Mouse (Mus musculus) cerebellum, adult (tissue): ENCODE measurements around the gene Frmd8.

Source experiments
- ATAC-seq: cut with Nextera tagmentation; 2 replicates; pipeline ENCODE4 v1.9.2; 2017; ENCODE audit warnings: mild to moderate bottlenecking, moderate library complexity, mixed read lengths; ENCODE audit not compliant: insufficient number of reproducible peaks, low FRiP score, low TSS enrichment

Frmd8 gene

GRCm38 (mm10) chr19:5874969-5875480 lies at the start of gene Frmd8:
Gene Frmd8, minus strand, starts transcription at chr19:5875274.
- peak; percentile 84; the same call in 1 of the 2 replicates for ATAC-seq

- ATAC-seq: peak; percentile 85; the same call in 1 of the 2 replicates
These were observed 49.6 kb upstream of the Frmd8 start, which contains the start of gene Cdc42ep2 for GRCm38 (mm10) chr19:5924713-5925093. Gene Cdc42ep2, minus strand, starts transcription at chr19:5924816.

- peak; percentile 72; the same call in 1 of the 2 replicates for ATAC-seq
These were observed 49.1 kb upstream of the Frmd8 start for GRCm38 (mm10) chr19:5923990-5924712.

GRCm38 (mm10) chr19:5922963-5923362 lies 47.9 kb upstream of the Frmd8 start:
- ATAC-seq: no peak

GRCm38 (mm10) chr19:5922119-5922942 lies 47.3 kb upstream of the Frmd8 start:
- ATAC-seq: no peak

- no peak for ATAC-seq
These were observed 46.6 kb upstream of the Frmd8 start for GRCm38 (mm10) chr19:5921715-5922114.

- no peak for ATAC-seq
These were observed 38.1 kb upstream of the Frmd8 start, which contains the start of gene Dpf2 for GRCm38 (mm10) chr19:5913007-5913719. Gene Dpf2, minus strand, starts transcription at chr19:5913010.

- ATAC-seq: peak; percentile 94
These were observed 37.3 kb upstream of the Frmd8 start for GRCm38 (mm10) chr19:5912103-5913006.

- no peak for ATAC-seq
These were observed 36.5 kb upstream of the Frmd8 start for GRCm38 (mm10) chr19:5911430-5912102.

GRCm38 (mm10) chr19:5910221-5910620 lies 35.1 kb upstream of the Frmd8 start:
- ATAC-seq: no peak

GRCm38 (mm10) chr19:5907275-5907674 lies 32.2 kb upstream of the Frmd8 start:
- no peak for ATAC-seq

GRCm38 (mm10) chr19:5894002-5894678 lies 19.1 kb upstream of the Frmd8 start, which contains the start of gene Tigd3:
Gene Tigd3, minus strand, starts transcription at chr19:5894149.
- peak; percentile 92 for ATAC-seq

GRCm38 (mm10) chr19:5893282-5894001 lies 18.4 kb upstream of the Frmd8 start:
- no peak; the same call in 1 of the 2 replicates for ATAC-seq

- no peak for ATAC-seq
These were observed 17.7 kb upstream of the Frmd8 start for GRCm38 (mm10) chr19:5892735-5893134.

GRCm38 (mm10) chr19:5892262-5892661 lies 17.2 kb upstream of the Frmd8 start:
- no peak for ATAC-seq

- ATAC-seq: no peak
These were observed 16.6 kb upstream of the Frmd8 start for GRCm38 (mm10) chr19:5891521-5892258.

GRCm38 (mm10) chr19:5889211-5889610 lies 14.1 kb upstream of the Frmd8 start:
- ATAC-seq: no peak
